Mouse (Mus musculus) heart, embryonic 12.5 days (tissue): ENCODE data around the gene Gbp5. TPM values are rescaled to one million over a fixed set of nuclear protein-coding genes. Genes with fewer than 3 reads are reported as not detected.

Experiments
- polyA plus RNA-seq: library from polyadenylated mRNA; unstranded; fragments of >200 nt; fragmentation: Nextera tagmentation; extraction: Ambion mirVana; gene quantifications from 2 replicates; pipeline ENCODE4 v1.2.1, GENCODE M21; 2016

Gene Gbp5
- polyA plus RNA-seq, 1 experiment from 2014 or later = 0.09 TPM

Other genes starting within 250 kb of the Gbp5 start
- gene Pdlim5, start 98.3 kb upstream of the Gbp5 start, polyA plus RNA-seq = 218 and 224 TPM in 2 replicates
- 1.4 and 1.8 TPM in 2 replicates for gene Gbp7, start 36.4 kb downstream of the Gbp5 start, polyA plus RNA-seq
- gene Gbp3, start 66.0 kb downstream of the Gbp5 start, polyA plus RNA-seq = 1.4 and 1.7 TPM in 2 replicates
- not detected in 2 replicates for gene Gbp2b, start 100.9 kb downstream of the Gbp5 start, polyA plus RNA-seq
- gene Gbp2, start 126.6 kb downstream of the Gbp5 start, polyA plus RNA-seq = 0.67 and 1.0 TPM in 2 replicates
- gene Kyat3, start 207.1 kb downstream of the Gbp5 start, polyA plus RNA-seq = 8.9 and 10.4 TPM in 2 replicates